Mouse (Mus musculus): ENCODE measurements around the gene Fgfr2. TPM values are rescaled to one million over a fixed set of nuclear protein-coding genes. Genes with fewer than 3 reads are reported as not detected.

Gene Fgfr2
- polyA plus RNA-seq, 1 experiment from 2014 or later = 133 TPM

- peaks cover 81% of the 10 kb centered on the region for H3K4me1 ChIP-seq (ENCODE audit: control insufficient read depth, insufficient read depth, low read length)
- peak overlapping the region; percentile 57; the same call in 1 of the 2 replicates for H3K27ac ChIP-seq (ENCODE audit: low read depth, low read length)
- 76% methylated on average over 8 of the region's 8 CpGs for WGBS
- 0 out of 2 replicates have a peak overlapping the region, but pooled peaks have one; percentile 7 for H3K9ac ChIP-seq (ENCODE audit: low read depth, low read length)
- no peak overlapping the region for H3K4me2 ChIP-seq (replicated peaks; ENCODE audit: low read depth, low read length)
- H3K4me3 ChIP-seq (ENCODE audit: low read length) = no peak overlapping the region
- peaks cover 5% of the 10 kb centered on the region; the same call in 1 of the 2 replicates for H3K36me3 ChIP-seq (ENCODE audit: control insufficient read depth, insufficient read depth, low read length)
- H3K27me3 ChIP-seq (ENCODE audit: control insufficient read depth, insufficient read depth, low read length) = no peaks in the 10 kb centered on the region
- no peak for ATAC-seq (ENCODE audit: low FRiP score, low TSS enrichment)
- H3K9me3 ChIP-seq (ENCODE audit: control insufficient read depth, low read length) = no peaks in the 10 kb centered on the region
These were observed 9.8 kb downstream of the Fgfr2 start for GRCm38 (mm10) chr7:133113185-133113895.

GRCm38 (mm10) chr7:133112351-133112831 lies 10.8 kb downstream of the Fgfr2 start:
- Histone ChIP-seq H3K27ac (ENCODE audit: low read depth, low read length) (peak overlapping the region; percentile 57; the same call in 1 of the 2 replicates), H3K36me3 (ENCODE audit: control insufficient read depth, insufficient read depth, low read length) (peaks cover 5% of the 10 kb centered on the region; the same call in 1 of the 2 replicates), H3K9me3 (ENCODE audit: control insufficient read depth, low read length) (no peaks in the 10 kb centered on the region), H3K4me3 (ENCODE audit: low read length) (no peak overlapping the region), H3K4me1 (ENCODE audit: control insufficient read depth, insufficient read depth, low read length) (peaks cover 76% of the 10 kb centered on the region), H3K9ac (ENCODE audit: low read depth, low read length) (no peak overlapping the region), H3K4me2 (replicated peaks; ENCODE audit: low read depth, low read length) (no peak overlapping the region), H3K27me3 (ENCODE audit: control insufficient read depth, insufficient read depth, low read length) (no peaks in the 10 kb centered on the region)
- WGBS = 20% methylated on average over 6 of the region's 6 CpGs
- peak; percentile 35; the same call in 1 of the 2 replicates for ATAC-seq (ENCODE audit: low FRiP score, low TSS enrichment)

GRCm38 (mm10) chr7:133109442-133109841 lies 13.7 kb downstream of the Fgfr2 start:
- peaks cover 47% of the 10 kb centered on the region for H3K4me1 ChIP-seq (ENCODE audit: control insufficient read depth, insufficient read depth, low read length)
- 95% methylated on average over 4 of the region's 4 CpGs for WGBS

GRCm38 (mm10) chr7:133108695-133109094 lies 14.5 kb downstream of the Fgfr2 start:
- Histone ChIP-seq H3K4me1 (ENCODE audit: control insufficient read depth, insufficient read depth, low read length) (peaks cover 39% of the 10 kb centered on the region), H3K9me3 (ENCODE audit: control insufficient read depth, low read length) (no peaks in the 10 kb centered on the region), H3K4me2 (replicated peaks; ENCODE audit: low read depth, low read length) (no peak overlapping the region), H3K9ac (ENCODE audit: low read depth, low read length) (no peak overlapping the region), H3K27ac (ENCODE audit: low read depth, low read length) (no peak overlapping the region), H3K27me3 (ENCODE audit: control insufficient read depth, insufficient read depth, low read length) (no peaks in the 10 kb centered on the region), H3K36me3 (ENCODE audit: control insufficient read depth, insufficient read depth, low read length) (peaks cover under 1% of the 10 kb centered on the region; the same call in 1 of the 2 replicates), H3K4me3 (ENCODE audit: low read length) (no peak overlapping the region)
- no peak for ATAC-seq (ENCODE audit: low FRiP score, low TSS enrichment)
- 82% methylated on average over 2 of the region's 2 CpGs for WGBS

More at GRCm38 (mm10) chr7:133109442-133109841, 13.7 kb downstream of the Fgfr2 start:
- Histone ChIP-seq H3K27ac (ENCODE audit: low read depth, low read length) (no peak overlapping the region), H3K4me3 (ENCODE audit: low read length) (no peak overlapping the region), H3K4me2 (replicated peaks; ENCODE audit: low read depth, low read length) (no peak overlapping the region), H3K27me3 (ENCODE audit: control insufficient read depth, insufficient read depth, low read length) (no peaks in the 10 kb centered on the region), H3K9me3 (ENCODE audit: control insufficient read depth, low read length) (no peaks in the 10 kb centered on the region), H3K9ac (ENCODE audit: low read depth, low read length) (no peak overlapping the region), H3K36me3 (ENCODE audit: control insufficient read depth, insufficient read depth, low read length) (peaks cover 5% of the 10 kb centered on the region; the same call in 1 of the 2 replicates)
- ATAC-seq (ENCODE audit: low FRiP score, low TSS enrichment) = no peak

- WGBS = 62% methylated on average over 3 of the region's 3 CpGs
- ATAC-seq (ENCODE audit: low FRiP score, low TSS enrichment) = no peak
- H3K36me3 ChIP-seq (ENCODE audit: control insufficient read depth, insufficient read depth, low read length) = peaks cover 6% of the 10 kb centered on the region; the same call in 1 of the 2 replicates
These were observed 20.6 kb downstream of the Fgfr2 start for GRCm38 (mm10) chr7:133102578-133102977.

GRCm38 (mm10) chr7:133101070-133101469 lies 22.1 kb downstream of the Fgfr2 start:
- Histone ChIP-seq H3K36me3 (ENCODE audit: control insufficient read depth, insufficient read depth, low read length) (peaks cover 6% of the 10 kb centered on the region; the same call in 1 of the 2 replicates), H3K4me1 (ENCODE audit: control insufficient read depth, insufficient read depth, low read length) (peaks cover 25% of the 10 kb centered on the region), H3K4me2 (replicated peaks; ENCODE audit: low read depth, low read length) (no peak overlapping the region), H3K27me3 (ENCODE audit: control insufficient read depth, insufficient read depth, low read length) (no peaks in the 10 kb centered on the region), H3K4me3 (ENCODE audit: low read length) (no peak overlapping the region), H3K9ac (ENCODE audit: low read depth, low read length) (no peak overlapping the region), H3K27ac (ENCODE audit: low read depth, low read length) (no peak overlapping the region), H3K9me3 (ENCODE audit: control insufficient read depth, low read length) (no peaks in the 10 kb centered on the region)
- WGBS = 89% methylated on average over 6 of the region's 6 CpGs
- no peak for ATAC-seq (ENCODE audit: low FRiP score, low TSS enrichment)

More at GRCm38 (mm10) chr7:133102578-133102977, 20.6 kb downstream of the Fgfr2 start:
- Histone ChIP-seq H3K4me1 (ENCODE audit: control insufficient read depth, insufficient read depth, low read length) (peaks cover 25% of the 10 kb centered on the region), H3K9ac (ENCODE audit: low read depth, low read length) (no peak overlapping the region), H3K27ac (ENCODE audit: low read depth, low read length) (no peak overlapping the region), H3K27me3 (ENCODE audit: control insufficient read depth, insufficient read depth, low read length) (no peaks in the 10 kb centered on the region), H3K4me2 (replicated peaks; ENCODE audit: low read depth, low read length) (no peak overlapping the region), H3K9me3 (ENCODE audit: control insufficient read depth, low read length) (no peaks in the 10 kb centered on the region), H3K4me3 (ENCODE audit: low read length) (no peak overlapping the region)

GRCm38 (mm10) chr7:133100178-133100577 lies 23.0 kb downstream of the Fgfr2 start:
- ATAC-seq (ENCODE audit: low FRiP score, low TSS enrichment) = no peak
- Histone ChIP-seq H3K27ac (ENCODE audit: low read depth, low read length) (no peak overlapping the region), H3K36me3 (ENCODE audit: control insufficient read depth, insufficient read depth, low read length) (peaks cover 9% of the 10 kb centered on the region; the same call in 1 of the 2 replicates), H3K4me3 (ENCODE audit: low read length) (no peak overlapping the region), H3K4me2 (replicated peaks; ENCODE audit: low read depth, low read length) (no peak overlapping the region), H3K27me3 (ENCODE audit: control insufficient read depth, insufficient read depth, low read length) (no peaks in the 10 kb centered on the region), H3K9me3 (ENCODE audit: control insufficient read depth, low read length) (no peaks in the 10 kb centered on the region), H3K4me1 (ENCODE audit: control insufficient read depth, insufficient read depth, low read length) (peaks cover 27% of the 10 kb centered on the region), H3K9ac (ENCODE audit: low read depth, low read length) (no peak overlapping the region)
- whole genome bisulfite sequencing = 73% methylated on average over 6 of the region's 6 CpGs

GRCm38 (mm10) chr7:133099266-133099665 lies 23.9 kb downstream of the Fgfr2 start:
- no peak overlapping the region for H3K4me3 ChIP-seq (ENCODE audit: low read length)
- H3K27me3 ChIP-seq (ENCODE audit: control insufficient read depth, insufficient read depth, low read length) = no peaks in the 10 kb centered on the region
- H3K4me2 ChIP-seq (replicated peaks; ENCODE audit: low read depth, low read length) = no peak overlapping the region
- ATAC-seq (ENCODE audit: low FRiP score, low TSS enrichment) = no peak
- H3K9ac ChIP-seq (ENCODE audit: low read depth, low read length) = no peak overlapping the region
- peaks cover 9% of the 10 kb centered on the region; the same call in 1 of the 2 replicates for H3K36me3 ChIP-seq (ENCODE audit: control insufficient read depth, insufficient read depth, low read length)
- WGBS = 36% methylated on average over 4 of the region's 4 CpGs
- H3K9me3 ChIP-seq (ENCODE audit: control insufficient read depth, low read length) = no peaks in the 10 kb centered on the region
- no peak overlapping the region; the same call in 1 of the 2 replicates for H3K27ac ChIP-seq (ENCODE audit: low read depth, low read length)
- H3K4me1 ChIP-seq (ENCODE audit: control insufficient read depth, insufficient read depth, low read length) = peaks cover 27% of the 10 kb centered on the region

Measured in kidney, embryonic 14.5 days (tissue).